Mouse (Mus musculus): ENCODE results near the gene Clcc1.

DNA sequence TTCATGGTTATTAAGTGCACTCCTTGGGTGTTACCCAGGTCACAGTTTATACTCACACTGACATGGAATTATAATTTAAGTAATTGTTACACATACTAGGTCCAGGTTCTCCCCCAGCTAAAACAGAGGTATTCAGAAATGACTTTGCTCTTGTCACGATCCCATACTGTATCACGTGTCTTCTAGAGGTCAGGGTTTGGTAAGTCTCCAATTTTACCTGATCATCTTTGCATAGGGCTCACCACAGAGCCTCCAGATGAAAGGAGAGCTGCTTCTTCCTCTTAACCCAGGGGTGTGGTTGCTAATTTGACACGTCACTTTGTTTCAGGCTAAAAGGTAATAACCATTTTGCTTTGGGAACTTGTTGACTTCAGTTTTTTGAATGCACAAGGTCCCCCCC lies 8.9 kb upstream of the Clcc1 start:
- TF ChIP-seq CTCF (conservative IDR thresholded peaks at IDR 0.05; ENCODE audit: insufficient read depth, insufficient read length, low read depth, low read length) (no peak), POLR2A (IDR thresholded peaks at IDR 0.05; ENCODE audit: low read depth, low read length) (no peak)
